Mouse (Mus musculus): ENCODE measurements around the gene Phactr2. TPM values are rescaled to one million over a fixed set of nuclear protein-coding genes. Genes with fewer than 3 reads are reported as not detected.
"Not testable (repeated sequence)": the region's sequence is repeated elsewhere in the genome, so short reads cannot be mapped to it uniquely, and the experiment has no call there.

Phactr2 gene
- 10 to 100 TPM; 39.9 to 43.4 TPM for total RNA-seq (2021)
- long read RNA-seq, experiment 1, partial matches to known transcripts: 6 of 16 reads
- long read RNA-seq, experiment 1, other reads (novel, unspliced or antisense): 6 of 16 reads
- long read RNA-seq, experiment 2, transcript Phactr2-202 (12 exons, 2,735 nt): major isoform, 5 of 11 reads
- long read RNA-seq, experiment 2, partial matches to known transcripts: 1 of 11 reads
- long read RNA-seq, experiment 2, other reads (novel, unspliced or antisense): 5 of 11 reads

DNA sequence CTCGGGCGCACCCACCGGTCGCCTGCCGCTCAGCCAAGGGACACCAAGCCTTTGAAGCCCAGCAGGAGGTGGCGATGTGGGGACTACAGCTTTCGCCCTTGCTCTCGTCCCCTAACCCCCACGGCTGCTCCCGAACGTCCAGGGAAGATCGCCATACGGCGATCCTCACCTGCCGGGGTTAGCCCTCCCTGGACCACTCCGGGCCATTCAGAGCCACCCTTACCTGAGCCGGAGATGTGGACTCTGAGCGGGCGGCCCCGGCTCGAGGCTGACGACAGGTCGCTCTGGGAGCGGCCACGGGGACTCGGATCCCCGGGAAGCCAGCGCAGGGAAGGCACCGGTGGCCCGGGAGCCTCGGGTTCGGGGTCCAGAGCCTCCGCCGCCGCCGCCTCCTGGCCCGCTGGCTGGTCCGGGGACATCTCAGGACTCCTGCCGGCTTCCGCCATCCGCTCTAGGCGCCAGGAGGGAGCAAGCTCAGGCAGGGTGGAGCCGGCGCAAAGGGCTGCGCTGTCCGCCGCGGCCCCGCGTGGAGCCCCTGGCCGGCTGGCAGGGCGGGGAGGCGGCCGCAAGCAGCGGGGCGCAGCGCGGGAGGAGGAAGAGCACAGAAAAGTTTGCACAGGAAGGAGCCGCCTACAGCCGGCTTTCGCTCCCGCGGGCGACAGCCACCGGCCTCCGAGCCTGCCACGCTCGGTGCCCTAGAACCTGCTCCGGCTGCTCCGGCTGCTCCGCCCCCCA is at the start of gene Phactr2:
Gene Phactr2, minus strand, starts transcription at position 580 of the 735 bp plus-strand sequence.
- peak; percentile 52 for DNase-seq

DNA sequence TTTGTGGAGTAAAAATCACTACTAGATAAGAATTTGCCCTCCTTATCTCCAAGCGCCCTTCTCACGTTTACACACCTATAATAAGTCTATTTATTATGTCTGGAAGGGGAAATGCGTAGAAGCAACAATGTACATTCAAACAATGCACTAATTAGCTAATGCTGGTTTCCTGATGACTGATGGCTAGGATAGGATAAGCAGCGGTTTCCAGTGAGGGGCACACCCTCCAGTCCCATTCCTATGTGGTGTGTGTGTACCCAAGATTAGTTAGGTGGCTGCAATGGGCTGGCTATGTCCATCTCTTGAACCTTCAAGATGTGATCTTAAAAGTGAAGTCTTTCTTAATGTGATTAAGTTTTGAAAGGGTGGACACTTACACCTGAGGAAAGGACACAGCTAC is 47.6 kb upstream of the Phactr2 start:
- no peak for DNase-seq

DNA sequence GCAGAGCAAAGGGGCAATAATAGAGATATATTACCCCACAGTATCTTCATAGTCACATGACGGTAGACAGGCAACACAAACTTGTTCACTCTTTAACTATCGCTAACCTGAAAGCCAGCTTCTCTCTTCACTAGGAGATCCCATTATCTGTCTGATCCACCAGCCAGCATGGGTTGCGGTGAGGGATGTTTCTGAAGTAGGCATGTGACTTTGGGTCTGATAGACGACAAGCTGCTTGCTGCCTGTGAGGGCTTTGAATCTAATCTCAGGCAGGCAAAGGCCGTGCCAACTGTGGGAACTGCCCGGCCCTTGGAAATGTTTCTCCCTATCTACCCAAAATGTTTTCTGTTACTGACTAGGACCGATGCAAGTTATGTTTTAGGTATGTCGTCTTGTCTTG is 28.2 kb upstream of the Phactr2 start:
- DNase-seq: no peak

DNA sequence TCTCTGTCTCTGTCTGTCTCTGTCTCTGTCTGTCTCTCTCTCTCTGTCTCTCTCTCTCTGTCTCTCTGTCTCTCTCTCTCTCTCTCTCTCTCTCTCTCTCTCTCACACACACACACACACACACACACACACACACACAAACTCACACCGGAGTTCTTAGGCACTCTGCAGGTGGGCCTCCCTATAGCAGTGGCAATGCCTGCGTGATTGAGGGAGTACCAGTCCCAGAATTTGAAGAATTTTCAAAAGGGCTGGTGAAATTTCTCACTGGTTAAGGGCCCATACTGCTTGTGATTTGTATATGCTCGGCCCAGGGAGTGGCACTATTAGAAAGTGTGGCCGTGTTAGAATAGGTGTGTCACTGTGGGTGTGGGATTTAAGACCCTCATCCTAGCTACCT is 27.3 kb upstream of the Phactr2 start:
- DNase-seq: not testable (repeated sequence)

DNA sequence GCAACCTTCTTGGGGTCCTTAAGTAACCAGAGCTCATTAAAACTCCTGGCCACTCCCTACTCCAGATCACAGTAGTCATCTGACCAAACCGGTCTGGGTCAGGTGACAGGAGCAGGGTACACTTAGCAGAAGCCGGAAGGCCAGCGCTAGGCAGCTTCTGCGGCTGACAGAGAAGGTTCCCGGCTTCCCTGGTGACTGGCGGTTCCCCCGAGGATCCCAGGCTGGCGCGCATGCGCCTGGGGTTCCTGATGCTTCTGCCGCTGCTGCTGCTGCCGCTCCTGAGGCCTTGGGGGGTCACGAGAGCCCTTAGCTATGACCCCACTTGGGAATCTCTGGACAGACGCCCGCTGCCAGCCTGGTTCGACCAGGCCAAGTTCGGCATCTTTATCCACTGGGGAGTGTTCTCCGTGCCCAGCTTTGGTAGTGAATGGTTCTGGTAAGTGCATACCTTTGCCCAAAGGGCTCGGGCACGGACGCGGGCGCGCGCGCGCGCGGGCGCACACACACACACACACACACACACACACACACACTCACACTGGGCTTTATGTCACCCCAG is 26.8 kb upstream of the Phactr2 start:
- DNase-seq: peak; percentile 85

DNA sequence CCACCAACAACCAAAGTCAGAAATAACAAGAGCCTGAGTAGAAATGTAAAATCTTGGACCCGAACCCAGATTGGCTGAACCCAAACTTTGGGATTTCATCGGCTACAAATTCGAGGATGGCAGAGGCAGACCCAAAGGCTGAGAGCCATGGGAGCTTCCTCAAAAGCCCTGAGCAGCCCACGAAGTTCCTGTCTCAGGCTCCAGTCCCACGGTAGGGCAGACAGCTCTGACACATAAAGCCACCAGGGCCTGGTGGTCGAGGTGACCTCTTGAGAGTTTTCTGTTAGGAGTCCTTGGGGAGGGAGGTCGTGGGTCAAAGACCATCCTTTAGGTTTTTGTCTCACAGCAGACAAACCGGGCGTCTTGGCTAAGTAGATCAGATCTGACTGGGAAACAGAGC is 26.3 kb upstream of the Phactr2 start:
- DNase-seq: no peak

DNA sequence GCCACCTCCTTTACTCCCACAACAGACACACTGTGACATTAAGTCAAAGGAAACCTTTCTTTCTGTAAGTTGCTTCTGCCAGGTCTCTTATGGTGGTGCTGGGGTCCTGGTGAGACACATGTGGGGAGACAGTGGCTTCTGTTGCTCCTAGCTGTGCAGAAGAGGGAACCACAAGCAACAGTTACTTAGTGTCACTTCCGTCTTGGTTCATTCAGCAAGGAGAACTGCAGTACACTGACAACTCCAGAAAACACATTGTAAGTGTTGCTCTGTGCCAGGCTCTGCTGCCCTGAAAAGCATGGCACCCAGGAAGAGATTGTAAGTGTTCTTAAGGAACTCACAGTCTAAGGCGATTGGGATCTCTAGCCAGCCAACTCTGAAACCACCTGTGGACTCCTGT is 25.1 kb upstream of the Phactr2 start, which contains the start of gene Fuca2:
Gene Fuca2, plus strand, starts transcription at position 210 of the 400 bp plus-strand sequence.
- DNase-seq: no peak

DNA sequence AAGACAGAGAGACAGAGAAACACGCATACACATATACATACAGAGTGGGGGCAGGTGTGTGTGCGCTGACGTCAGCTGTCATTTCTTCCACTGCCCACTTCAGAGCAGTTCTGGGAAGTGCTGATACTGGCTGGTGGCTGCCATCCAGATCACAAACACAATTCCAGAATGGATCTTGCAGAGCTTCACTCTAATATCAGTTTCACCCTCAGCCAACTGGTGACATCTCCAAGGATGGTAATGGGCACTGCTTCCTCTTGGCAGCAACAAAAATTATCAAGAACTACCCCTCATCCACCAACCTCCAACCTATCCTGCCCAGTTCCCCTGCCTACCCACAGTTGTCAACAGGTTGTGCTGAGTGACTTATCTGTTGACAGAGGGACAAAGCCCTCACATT is 22.1 kb upstream of the Phactr2 start:
- DNase-seq: no peak

DNA sequence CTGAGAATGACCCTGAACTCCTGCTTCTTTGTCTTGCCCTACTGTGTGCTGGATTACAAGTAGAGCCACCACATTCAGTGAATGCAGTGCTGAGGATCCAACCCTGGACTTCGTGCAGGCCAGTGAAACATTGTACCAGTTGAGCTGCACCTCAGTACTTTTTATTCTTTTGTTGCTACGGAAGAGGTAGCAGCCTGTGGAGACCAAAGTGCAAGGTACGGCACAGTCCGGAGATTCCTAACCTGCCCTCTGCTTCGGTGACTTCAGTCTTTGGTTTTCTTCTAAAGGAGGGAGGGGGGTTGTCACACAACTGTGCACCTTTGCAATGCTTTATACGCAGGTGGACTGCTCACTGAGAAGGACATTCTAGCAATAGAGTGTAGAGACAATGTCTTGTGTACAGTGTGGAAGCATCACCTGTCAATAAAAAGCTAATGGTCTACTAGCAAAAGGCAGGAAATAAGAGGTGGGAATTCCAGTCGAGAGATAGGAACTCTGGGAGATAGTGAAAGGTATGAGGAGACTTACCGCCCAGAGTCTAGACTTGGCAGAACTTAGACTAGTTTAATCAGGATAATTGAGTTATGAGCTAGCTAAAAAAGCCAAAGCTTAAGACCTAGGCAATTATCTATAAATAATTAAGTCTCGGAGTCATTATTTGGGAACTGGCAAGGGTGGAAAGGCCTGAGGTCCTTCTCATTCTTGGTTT is 19.9 kb upstream of the Phactr2 start:
- DNase-seq: no peak

DNA sequence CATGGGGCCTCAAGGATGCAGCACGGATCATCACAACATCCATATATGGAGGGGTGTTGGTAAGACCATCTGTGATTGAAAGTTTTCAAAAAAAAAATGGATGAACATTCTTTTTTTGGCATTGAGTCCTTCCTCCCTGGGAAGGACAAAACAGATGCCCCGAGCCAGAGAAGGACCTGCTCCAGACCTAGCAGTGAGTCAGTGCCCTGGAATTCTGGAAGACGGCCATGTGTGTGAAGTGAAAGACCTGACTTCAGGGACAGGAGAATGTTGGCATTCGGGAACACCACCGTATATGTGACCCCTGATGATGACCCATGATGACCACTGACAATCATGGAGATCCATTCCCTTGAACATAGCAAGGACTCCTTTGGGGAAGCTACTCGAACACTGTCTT is 15.5 kb upstream of the Phactr2 start:
- DNase-seq: no peak

DNA sequence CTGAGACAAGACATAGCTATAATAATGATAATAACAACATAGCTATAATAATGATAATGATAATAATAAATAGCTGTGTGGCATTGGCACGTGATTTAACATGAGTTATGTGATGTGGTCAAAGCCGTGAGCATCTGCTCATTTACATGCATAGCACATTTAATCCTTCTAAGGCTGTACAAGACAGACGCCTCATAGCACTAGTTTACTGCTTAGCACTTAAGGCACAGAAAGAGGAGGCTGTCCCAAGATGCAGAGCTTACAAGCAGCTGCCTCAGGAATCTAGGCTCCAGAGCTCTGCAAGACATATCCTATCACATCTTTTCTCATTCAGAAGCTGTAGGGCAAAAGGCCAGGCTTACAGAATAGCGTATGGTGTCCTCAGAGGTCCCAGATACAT is 11.7 kb upstream of the Phactr2 start:
- DNase-seq: no peak

DNA sequence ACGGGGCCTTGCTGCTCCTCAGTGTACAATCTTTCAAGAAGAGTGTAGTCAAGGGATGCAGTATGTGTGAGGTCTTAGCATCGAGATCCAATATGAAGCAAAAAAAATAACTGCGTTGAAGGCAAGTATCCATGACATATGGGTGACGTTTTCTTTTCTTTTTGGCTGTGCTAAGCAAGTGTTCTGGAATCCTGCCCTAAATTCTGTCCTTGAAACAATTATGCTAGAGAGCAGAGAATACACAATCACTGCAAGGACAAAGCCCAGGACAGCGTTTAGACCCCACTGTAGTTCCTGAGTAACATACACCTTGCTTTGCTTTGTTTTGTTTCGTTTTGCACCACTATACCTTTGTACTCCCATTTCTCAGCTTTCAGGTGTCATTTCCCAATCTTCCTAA is 5.1 kb upstream of the Phactr2 start:
- no peak for DNase-seq

DNA sequence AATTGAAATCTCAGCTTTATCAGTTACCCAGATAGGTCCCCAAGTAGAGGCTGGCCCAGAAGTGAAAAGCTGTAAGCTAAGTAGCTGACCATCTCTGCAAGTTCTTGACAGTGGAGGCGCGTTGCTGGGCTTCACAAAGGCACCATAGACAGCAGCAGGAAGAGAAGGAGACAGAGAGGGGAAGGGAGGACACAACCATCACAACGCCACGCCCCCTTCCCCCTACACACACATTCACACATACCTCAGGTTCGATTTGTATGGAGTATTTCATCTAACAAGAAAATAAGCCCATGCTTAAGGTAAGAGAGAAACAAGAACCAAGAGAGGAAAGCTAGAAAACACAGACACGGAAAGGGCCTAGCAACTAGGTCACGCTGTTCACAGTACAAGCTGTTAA is 909 bp upstream of the Phactr2 start:
- DNase-seq: no peak

DNA sequence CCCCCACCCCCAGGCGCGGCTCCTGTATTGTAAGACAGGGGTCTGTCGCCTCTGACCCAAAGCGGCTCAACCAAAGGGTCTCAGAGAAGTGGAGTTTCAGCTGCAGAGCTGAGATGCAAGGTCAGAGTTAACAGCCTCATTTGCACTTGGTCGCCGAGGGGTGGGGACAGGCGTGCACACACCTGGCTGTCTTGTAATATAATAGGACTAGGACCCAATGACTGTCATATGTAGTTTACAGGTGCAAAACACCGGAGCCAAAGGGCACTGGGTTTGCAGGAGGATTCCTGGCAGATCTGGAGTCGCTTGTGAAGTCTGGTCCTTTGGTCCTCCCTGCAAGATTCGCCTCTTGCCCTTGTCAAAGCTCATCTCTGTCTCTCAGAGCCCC is 350 bp upstream of the Phactr2 start:
- no peak for DNase-seq

DNA sequence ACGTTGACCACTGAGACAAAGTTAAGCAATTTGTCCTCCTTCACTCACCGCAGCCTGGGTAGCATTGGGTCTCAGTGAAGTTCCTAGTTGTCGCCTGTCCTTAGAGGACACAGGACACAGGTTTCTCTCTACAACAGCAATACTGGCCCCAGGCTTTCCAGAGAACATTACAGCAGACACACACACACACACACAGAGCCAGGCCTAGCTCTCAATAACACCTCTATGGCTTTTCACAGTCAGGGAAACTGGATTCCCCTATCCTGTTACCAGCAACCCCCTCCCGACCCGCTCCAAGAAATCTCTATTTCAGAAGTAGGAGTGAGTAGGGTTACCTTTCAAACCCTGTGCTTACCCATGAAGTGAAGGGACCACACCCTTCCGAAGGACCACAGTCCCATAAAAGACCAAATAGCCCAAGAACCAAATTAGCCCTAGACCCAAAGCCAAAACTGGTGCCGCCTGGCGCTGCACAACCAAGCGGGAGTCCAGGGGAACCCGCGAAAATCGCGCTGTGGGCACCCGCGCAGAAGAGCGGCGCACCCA is 852 bp downstream of the Phactr2 start:
- no peak for DNase-seq

DNA sequence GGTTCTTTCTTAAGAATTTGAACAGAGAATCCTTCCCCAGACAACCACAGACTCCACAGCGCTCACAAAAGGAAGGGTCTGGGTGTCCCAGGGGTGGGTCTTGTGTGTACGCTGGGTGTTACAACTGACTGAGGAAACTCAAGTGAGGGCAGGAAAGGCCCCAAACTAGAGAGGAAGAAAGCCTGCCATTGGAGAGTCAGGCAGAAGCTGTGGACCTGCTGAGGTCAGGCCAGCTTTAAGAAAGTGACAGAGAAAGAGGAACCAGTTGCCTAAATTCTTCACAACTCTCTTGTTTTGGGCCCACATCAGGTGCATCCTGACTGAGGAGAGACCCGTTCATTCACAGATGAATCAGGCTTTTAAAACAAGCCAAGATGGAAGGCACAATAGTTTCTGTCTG is 4.0 kb downstream of the Phactr2 start:
- DNase-seq: no peak

DNA sequence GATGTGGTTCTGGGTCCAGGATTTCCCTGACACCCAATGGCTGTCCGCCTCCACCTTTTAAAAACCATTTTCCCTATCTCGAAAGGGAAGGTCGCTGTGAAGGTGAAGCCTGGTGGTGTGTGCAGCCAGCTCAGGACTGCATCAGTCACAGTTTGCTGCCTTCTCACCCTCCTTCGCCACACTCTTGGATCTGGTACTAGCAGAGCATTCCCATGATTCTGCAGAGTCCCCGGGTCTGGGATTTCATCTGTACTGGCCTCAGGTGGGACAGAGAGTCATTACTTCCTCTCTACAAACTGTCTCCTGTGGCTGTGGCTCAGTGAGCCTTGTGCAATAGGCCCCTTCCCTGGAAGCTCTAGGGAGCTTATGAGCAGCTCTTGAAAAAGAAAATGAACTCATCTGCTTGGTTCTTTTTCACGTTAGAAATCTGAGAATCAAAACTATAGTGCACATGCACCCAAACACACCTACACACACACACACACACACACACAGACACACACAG is 6.1 kb downstream of the Phactr2 start:
- DNase-seq: not testable (repeated sequence)

DNA sequence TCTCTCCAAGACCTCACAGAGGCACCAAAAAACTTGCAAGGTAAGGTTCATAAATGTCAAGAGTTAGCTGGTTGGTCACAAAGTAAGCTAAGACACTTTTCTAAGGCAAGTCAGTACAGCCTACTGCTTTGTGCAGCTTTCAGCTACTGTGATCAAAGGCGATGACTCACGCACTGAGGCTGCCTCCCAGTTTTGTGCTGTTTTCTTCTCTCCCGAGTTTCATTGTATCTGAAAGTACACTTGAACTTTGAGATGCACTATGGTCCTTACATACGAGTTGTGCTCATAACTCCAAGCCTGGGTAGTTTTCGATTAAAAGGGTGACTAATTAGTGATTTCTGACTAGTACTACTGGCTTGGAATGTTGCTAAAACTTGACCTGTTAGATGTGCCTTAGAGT is 7.3 kb downstream of the Phactr2 start:
- no peak for DNase-seq

DNA sequence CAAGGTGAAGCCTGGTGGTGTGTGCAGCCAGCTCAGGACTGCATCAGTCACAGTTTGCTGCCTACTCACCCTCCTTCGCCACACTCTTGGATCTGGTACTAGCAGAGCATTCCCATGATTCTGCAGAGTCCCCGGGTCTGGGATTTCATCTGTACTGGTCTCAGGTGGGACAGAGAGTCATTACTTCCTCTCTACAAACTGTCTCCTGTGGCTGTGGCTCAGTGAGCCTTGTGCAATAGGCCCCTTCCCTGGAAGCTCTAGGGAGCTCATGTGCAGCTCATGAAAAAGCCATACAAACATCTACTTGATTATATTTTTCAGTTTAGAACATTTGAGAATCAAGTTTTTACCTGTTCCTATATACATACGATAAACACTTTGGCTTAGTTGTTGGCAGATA is 9.9 kb downstream of the Phactr2 start:
- DNase-seq: not testable (repeated sequence)

DNA sequence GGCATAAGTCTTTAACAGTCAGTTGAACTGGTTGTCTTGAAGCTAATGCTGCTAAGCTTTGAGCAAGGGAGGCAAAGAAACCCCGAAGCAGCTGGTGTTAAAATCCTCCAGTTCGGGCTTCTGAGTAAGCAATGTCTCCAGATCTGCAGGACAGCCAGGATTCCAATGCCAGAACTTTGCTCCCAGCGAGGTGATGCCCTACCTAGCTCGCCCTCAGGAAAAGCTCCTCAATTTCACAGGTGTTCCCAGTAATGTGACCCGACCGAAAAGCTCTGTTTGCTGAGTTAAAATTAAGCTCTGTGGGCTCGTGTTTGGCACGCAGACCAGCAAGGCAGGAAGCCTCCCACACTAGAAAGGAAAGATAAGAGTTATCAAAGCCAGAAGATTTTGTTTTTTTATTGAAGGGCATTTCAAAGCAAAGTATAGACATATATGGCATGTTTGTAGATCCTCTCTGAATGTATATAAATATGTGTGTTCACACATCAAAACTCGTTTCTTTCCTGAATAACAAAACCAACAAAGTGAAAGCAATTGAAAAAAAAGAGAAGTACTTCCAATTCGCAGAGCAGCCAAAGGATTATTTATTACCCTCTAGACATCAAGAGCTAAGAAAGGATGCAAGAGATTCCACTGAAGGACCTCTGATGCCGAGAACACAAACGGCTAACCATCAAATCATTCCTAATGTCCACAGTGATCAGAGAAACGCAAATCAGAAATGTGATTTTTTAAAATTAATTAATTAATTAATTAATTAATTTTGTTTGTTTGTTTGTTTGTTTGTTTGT is 20.8 kb downstream of the Phactr2 start:
- no peak for DNase-seq

DNA sequence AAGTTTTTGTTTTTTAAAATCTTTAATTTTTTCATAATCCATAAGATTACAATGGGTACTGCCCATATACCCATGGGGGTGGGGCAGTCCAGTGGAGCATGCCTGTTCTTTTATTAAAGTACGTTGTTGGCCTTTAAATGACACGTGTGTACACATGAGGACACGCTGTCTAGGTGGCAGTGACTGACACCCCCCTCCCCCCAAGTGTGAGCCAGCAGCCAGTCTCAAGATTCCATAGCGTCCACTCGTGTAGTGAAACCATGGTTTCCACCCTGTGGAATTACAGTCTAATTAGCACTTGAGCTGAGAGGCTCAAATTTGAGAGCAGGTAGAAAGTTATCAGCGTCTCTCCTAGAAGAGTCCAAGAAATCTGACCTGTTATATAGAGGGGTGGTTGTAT is 22.6 kb downstream of the Phactr2 start:
- no peak for DNase-seq

Data from gastrocnemius, postnatal 10 days (tissue).